Mouse (Mus musculus): Measurements from ENCODE around the gene Fblim1. TPM values are rescaled to one million over a fixed set of nuclear protein-coding genes. Genes with fewer than 3 reads are reported as not detected.

The Fblim1 gene
- polyA plus RNA-seq, 1 experiment from 2014 or later = 76.4 TPM

GRCm38 (mm10) chr4:141604493-141604892, 1.4 kb downstream of the Fblim1 start:
- Histone ChIP-seq H3K4me3 (ENCODE audit: low read length) (no peak overlapping the region), H3K4me2 (replicated peaks; ENCODE audit: low read depth, low read length) (no peak overlapping the region), H3K9ac (replicated peaks; ENCODE audit: low read length) (0 out of 2 replicates have a peak overlapping the region, but pooled peaks have one; percentile 7), H3K36me3 (ENCODE audit: insufficient read depth, low read length) (no peaks in the 10 kb centered on the region), H3K9me3 (ENCODE audit: low read length) (peaks cover 4% of the 10 kb centered on the region), H3K27me3 (ENCODE audit: insufficient read depth, low read length) (no peaks in the 10 kb centered on the region), H3K27ac (ENCODE audit: low read length) (peak overlapping the region; percentile 74), H3K4me1 (ENCODE audit: insufficient read depth, low read length) (peaks cover 22% of the 10 kb centered on the region)
- WGBS = 42% methylated on average over 8 of the region's 8 CpGs
- ATAC-seq (ENCODE audit: low FRiP score, low TSS enrichment) = peak; percentile 32; the same call in 1 of the 2 replicates

GRCm38 (mm10) chr4:141603921-141604320, 2.0 kb downstream of the Fblim1 start:
- Histone ChIP-seq H3K4me1 (ENCODE audit: insufficient read depth, low read length) (peaks cover 23% of the 10 kb centered on the region), H3K9ac (replicated peaks; ENCODE audit: low read length) (no peak overlapping the region), H3K9me3 (ENCODE audit: low read length) (peaks cover 4% of the 10 kb centered on the region), H3K4me2 (replicated peaks; ENCODE audit: low read depth, low read length) (no peak overlapping the region), H3K36me3 (ENCODE audit: insufficient read depth, low read length) (no peaks in the 10 kb centered on the region), H3K27ac (ENCODE audit: low read length) (peak overlapping the region; percentile 74), H3K4me3 (ENCODE audit: low read length) (no peak overlapping the region), H3K27me3 (ENCODE audit: insufficient read depth, low read length) (no peaks in the 10 kb centered on the region)
- no peak for ATAC-seq (ENCODE audit: low FRiP score, low TSS enrichment)
- 80% methylated on average over 4 of the region's 4 CpGs for WGBS

GRCm38 (mm10) chr4:141602523-141603223, 3.2 kb downstream of the Fblim1 start:
- Histone ChIP-seq H3K36me3 (ENCODE audit: insufficient read depth, low read length) (no peaks in the 10 kb centered on the region), H3K9ac (replicated peaks; ENCODE audit: low read length) (no peak overlapping the region), H3K27ac (ENCODE audit: low read length) (peak overlapping the region; percentile 58), H3K27me3 (ENCODE audit: insufficient read depth, low read length) (no peaks in the 10 kb centered on the region), H3K9me3 (ENCODE audit: low read length) (peaks cover 4% of the 10 kb centered on the region), H3K4me2 (replicated peaks; ENCODE audit: low read depth, low read length) (no peak overlapping the region), H3K4me3 (ENCODE audit: low read length) (no peak overlapping the region), H3K4me1 (ENCODE audit: insufficient read depth, low read length) (peaks cover 36% of the 10 kb centered on the region)
- WGBS = 55% methylated on average over 11 of the region's 11 CpGs
- no peak for ATAC-seq (ENCODE audit: low FRiP score, low TSS enrichment)

- H3K4me3 ChIP-seq (ENCODE audit: low read length) = no peak overlapping the region
- H3K4me1 ChIP-seq (ENCODE audit: insufficient read depth, low read length) = peaks cover 37% of the 10 kb centered on the region
- no peak overlapping the region for H3K9ac ChIP-seq (replicated peaks; ENCODE audit: low read length)
- no peak overlapping the region for H3K4me2 ChIP-seq (replicated peaks; ENCODE audit: low read depth, low read length)
- H3K27ac ChIP-seq (ENCODE audit: low read length) = no peak overlapping the region
- no peaks in the 10 kb centered on the region for H3K27me3 ChIP-seq (ENCODE audit: insufficient read depth, low read length)
- H3K9me3 ChIP-seq (ENCODE audit: low read length) = peaks cover 4% of the 10 kb centered on the region
- WGBS = 79% methylated on average over 12 of the region's 12 CpGs
- H3K36me3 ChIP-seq (ENCODE audit: insufficient read depth, low read length) = no peaks in the 10 kb centered on the region
- no peak for ATAC-seq (ENCODE audit: low FRiP score, low TSS enrichment)
Measured at GRCm38 (mm10) chr4:141601148-141601862, 4.6 kb downstream of the Fblim1 start.

- Histone ChIP-seq H3K36me3 (ENCODE audit: insufficient read depth, low read length) (0 out of 2 replicates have a peak, but pooled peaks cover under 1% of the 10 kb centered on the region), H3K9me3 (ENCODE audit: low read length) (no peaks in the 10 kb centered on the region), H3K4me1 (ENCODE audit: insufficient read depth, low read length) (peaks cover 37% of the 10 kb centered on the region), H3K27me3 (ENCODE audit: insufficient read depth, low read length) (no peaks in the 10 kb centered on the region), H3K4me3 (ENCODE audit: low read length) (no peak overlapping the region), H3K4me2 (replicated peaks; ENCODE audit: low read depth, low read length) (no peak overlapping the region), H3K9ac (replicated peaks; ENCODE audit: low read length) (peak overlapping the region; percentile 77; the same call in 1 of the 2 replicates), H3K27ac (ENCODE audit: low read length) (peak overlapping the region; percentile 93)
- ATAC-seq (ENCODE audit: low FRiP score, low TSS enrichment) = no peak
- WGBS = 33% methylated on average over 6 of the region's 6 CpGs
Measured at GRCm38 (mm10) chr4:141600364-141600763, 5.5 kb downstream of the Fblim1 start.

- Histone ChIP-seq H3K27me3 (ENCODE audit: insufficient read depth, low read length) (no peaks in the 10 kb centered on the region), H3K27ac (ENCODE audit: low read length) (peak overlapping the region; percentile 93), H3K4me3 (ENCODE audit: low read length) (peak overlapping the region; percentile 66), H3K9me3 (ENCODE audit: low read length) (no peaks in the 10 kb centered on the region), H3K4me2 (replicated peaks; ENCODE audit: low read depth, low read length) (peak overlapping the region; percentile 82), H3K9ac (replicated peaks; ENCODE audit: low read length) (peak overlapping the region; percentile 77), H3K36me3 (ENCODE audit: insufficient read depth, low read length) (peaks cover 8% of the 10 kb centered on the region), H3K4me1 (ENCODE audit: insufficient read depth, low read length) (peaks cover 33% of the 10 kb centered on the region)
- WGBS = under 1% methylated on average over 28 of the region's 57 CpGs
- no peak for ATAC-seq (ENCODE audit: low FRiP score, low TSS enrichment)
Measured at GRCm38 (mm10) chr4:141599251-141600141, 6.4 kb downstream of the Fblim1 start.

GRCm38 (mm10) chr4:141598894-141599250, 7.0 kb downstream of the Fblim1 start:
- Histone ChIP-seq H3K27me3 (ENCODE audit: insufficient read depth, low read length) (no peaks in the 10 kb centered on the region), H3K9me3 (ENCODE audit: low read length) (no peaks in the 10 kb centered on the region), H3K4me3 (ENCODE audit: low read length) (peak overlapping the region; percentile 66), H3K4me1 (ENCODE audit: insufficient read depth, low read length) (peaks cover 27% of the 10 kb centered on the region), H3K4me2 (replicated peaks; ENCODE audit: low read depth, low read length) (peak overlapping the region; percentile 82), H3K9ac (replicated peaks; ENCODE audit: low read length) (peak overlapping the region; percentile 77), H3K27ac (ENCODE audit: low read length) (peak overlapping the region; percentile 93), H3K36me3 (ENCODE audit: insufficient read depth, low read length) (peaks cover 14% of the 10 kb centered on the region)
- 0% methylated on average over 9 of the region's 9 CpGs for WGBS
- ATAC-seq (ENCODE audit: low FRiP score, low TSS enrichment) = no peak

- H3K36me3 ChIP-seq (ENCODE audit: insufficient read depth, low read length) = peaks cover 16% of the 10 kb centered on the region
- peak; percentile 84 for ATAC-seq (ENCODE audit: low FRiP score, low TSS enrichment)
- peak overlapping the region; percentile 93 for H3K27ac ChIP-seq (ENCODE audit: low read length)
- H3K27me3 ChIP-seq (ENCODE audit: insufficient read depth, low read length) = no peaks in the 10 kb centered on the region
- peaks cover 24% of the 10 kb centered on the region for H3K4me1 ChIP-seq (ENCODE audit: insufficient read depth, low read length)
- peak overlapping the region; percentile 82 for H3K4me2 ChIP-seq (replicated peaks; ENCODE audit: low read depth, low read length)
- WGBS = under 1% methylated on average over 19 of the region's 19 CpGs
- no peaks in the 10 kb centered on the region for H3K9me3 ChIP-seq (ENCODE audit: low read length)
- peak overlapping the region; percentile 77 for H3K9ac ChIP-seq (replicated peaks; ENCODE audit: low read length)
- peak overlapping the region; percentile 66 for H3K4me3 ChIP-seq (ENCODE audit: low read length)
Measured at GRCm38 (mm10) chr4:141598199-141598893, 7.5 kb downstream of the Fblim1 start.

- no peak for ATAC-seq (ENCODE audit: low FRiP score, low TSS enrichment)
- H3K4me3 ChIP-seq (ENCODE audit: low read length) = no peak overlapping the region
Measured at GRCm38 (mm10) chr4:141596700-141597328, 9.1 kb downstream of the Fblim1 start.

More at GRCm38 (mm10) chr4:141596700-141597328, 9.1 kb downstream of the Fblim1 start:
- peaks cover 24% of the 10 kb centered on the region for H3K36me3 ChIP-seq (ENCODE audit: insufficient read depth, low read length)
- no peaks in the 10 kb centered on the region for H3K9me3 ChIP-seq (ENCODE audit: low read length)
- WGBS = 88% methylated on average over 8 of the region's 8 CpGs
- H3K4me2 ChIP-seq (replicated peaks; ENCODE audit: low read depth, low read length) = no peak overlapping the region
- peaks cover 24% of the 10 kb centered on the region for H3K4me1 ChIP-seq (ENCODE audit: insufficient read depth, low read length)
- H3K27ac ChIP-seq (ENCODE audit: low read length) = no peak overlapping the region
- H3K9ac ChIP-seq (replicated peaks; ENCODE audit: low read length) = no peak overlapping the region
- no peaks in the 10 kb centered on the region for H3K27me3 ChIP-seq (ENCODE audit: insufficient read depth, low read length)
